Mouse (Mus musculus): Measurements from ENCODE around the gene Gm27021.

The Gm27021 gene

GRCm38 (mm10) chr8:120685591-120685990, 17.7 kb upstream of the Gm27021 start:
- DNase-seq (ENCODE audit: low read depth, low spot score) = no peak

GRCm38 (mm10) chr8:120685097-120685496, 17.2 kb upstream of the Gm27021 start:
- no peak for DNase-seq (ENCODE audit: low read depth, low spot score)

- no peak for DNase-seq (ENCODE audit: low read depth, low spot score)
Measured at GRCm38 (mm10) chr8:120684082-120684481, 16.2 kb upstream of the Gm27021 start.

- peak; percentile 69 for DNase-seq (ENCODE audit: low read depth, low spot score)
Measured at GRCm38 (mm10) chr8:120683602-120684001, 15.7 kb upstream of the Gm27021 start.

- DNase-seq (ENCODE audit: low read depth, low spot score) = no peak
Measured at GRCm38 (mm10) chr8:120681113-120681512, 13.2 kb upstream of the Gm27021 start.

GRCm38 (mm10) chr8:120680405-120680804, 12.5 kb upstream of the Gm27021 start:
- DNase-seq (ENCODE audit: low read depth, low spot score) = peak; percentile 30

- DNase-seq (ENCODE audit: low read depth, low spot score) = no peak
Measured at GRCm38 (mm10) chr8:120679629-120680387, 11.9 kb upstream of the Gm27021 start.

GRCm38 (mm10) chr8:120678447-120678846, 10.6 kb upstream of the Gm27021 start:
- DNase-seq (ENCODE audit: low read depth, low spot score) = peak; percentile 78

GRCm38 (mm10) chr8:120675718-120676117, 7.8 kb upstream of the Gm27021 start:
- no peak for DNase-seq (ENCODE audit: low read depth, low spot score)

- DNase-seq (ENCODE audit: low read depth, low spot score) = no peak
Measured at GRCm38 (mm10) chr8:120673298-120673697, 5.4 kb upstream of the Gm27021 start.

GRCm38 (mm10) chr8:120672626-120673229, 4.8 kb upstream of the Gm27021 start:
- no peak for DNase-seq (ENCODE audit: low read depth, low spot score)

- DNase-seq (ENCODE audit: low read depth, low spot score) = no peak
Measured at GRCm38 (mm10) chr8:120671775-120672174, 3.9 kb upstream of the Gm27021 start.

- no peak for DNase-seq (ENCODE audit: low read depth, low spot score)
Measured at GRCm38 (mm10) chr8:120668374-120668905, 561 bp upstream of the Gm27021 start, which contains the start of gene Emc8. Gene Emc8 (minus strand): TSS chr8:120668573.

- DNase-seq (ENCODE audit: low read depth, low spot score) = peak; percentile 18
Measured at GRCm38 (mm10) chr8:120666807-120667470, 940 bp downstream of the Gm27021 start.

GRCm38 (mm10) chr8:120665726-120666455, 2.0 kb downstream of the Gm27021 start:
- DNase-seq (ENCODE audit: low read depth, low spot score) = no peak

GRCm38 (mm10) chr8:120664566-120664965, 3.3 kb downstream of the Gm27021 start:
- DNase-seq (ENCODE audit: low read depth, low spot score) = no peak

GRCm38 (mm10) chr8:120657415-120657814, 10.5 kb downstream of the Gm27021 start:
- DNase-seq (ENCODE audit: low read depth, low spot score) = no peak

GRCm38 (mm10) chr8:120656322-120657052, 11.4 kb downstream of the Gm27021 start:
- DNase-seq (ENCODE audit: low read depth, low spot score) = no peak

GRCm38 (mm10) chr8:120647532-120647931, 20.3 kb downstream of the Gm27021 start, which contains the start of gene 1190005I06Rik:
Gene 1190005I06Rik (minus strand): TSS chr8:120647632.
- DNase-seq (ENCODE audit: low read depth, low spot score) = no peak

GRCm38 (mm10) chr8:120644663-120645062, 23.2 kb downstream of the Gm27021 start:
- DNase-seq (ENCODE audit: low read depth, low spot score) = no peak
